Mouse (Mus musculus) kidney, postnatal 0 days (tissue): Measurements from ENCODE around the gene Pcdh9. TPM values are rescaled to one million over a fixed set of nuclear protein-coding genes. Genes with fewer than 3 reads are reported as not detected.

Experiments used
- ATAC-seq: fragments of 200-750 bp; cut with Nextera tagmentation; replicated peaks from 2 replicates; pipeline ENCODE4 v1.8.0; 2017; ENCODE audit warnings: low read depth, moderate number of reproducible peaks, moderate TSS enrichment, moderate library complexity; ENCODE audit not compliant: low FRiP score
- DNase-seq: peaks from one replicate; pipeline ENCODE4 v3.0.0-alpha.2; 2016; ENCODE audit warnings: low spot score
- H3K27ac ChIP-seq: fragments of 300-500 bp; sonication (generic); 2 replicates; pipeline ENCODE4 v1.5.1; 2014; ENCODE audit warnings: mild to moderate bottlenecking
- H3K27me3 ChIP-seq: fragments of 300-500 bp; sonication (generic); 2 replicates; pipeline ENCODE4 v1.6.1; 2014; ENCODE audit warnings: low read length, mixed read lengths; ENCODE audit not compliant: insufficient read depth
- H3K36me3 ChIP-seq: fragments of 300-500 bp; sonication (generic); 2 replicates; pipeline ENCODE4 v1.6.1; 2014; ENCODE audit warnings: low read length, mixed read lengths; ENCODE audit not compliant: insufficient read depth
- H3K4me1 ChIP-seq: fragments of 300-500 bp; sonication (generic); replicated peaks from 2 replicates; pipeline ENCODE4 v1.6.1; 2014; ENCODE audit warnings: antibody characterized with exemption, low read length, mixed read lengths; ENCODE audit not compliant: insufficient read depth
- H3K4me2 ChIP-seq: fragments of 300-500 bp; sonication (generic); 2 replicates; pipeline ENCODE4 v1.6.1; 2014; ENCODE audit warnings: mild to moderate bottlenecking, low read length, moderate library complexity, mixed read lengths
- H3K4me3 ChIP-seq: fragments of 300-500 bp; sonication (generic); replicated peaks from 2 replicates; pipeline ENCODE4 v1.5.1; 2014; ENCODE audit warnings: low read depth, low read length
- H3K9ac ChIP-seq: fragments of 300-500 bp; sonication (generic); 2 replicates; pipeline ENCODE4 v1.6.1; 2014; ENCODE audit warnings: low read depth, low read length
- H3K9me3 ChIP-seq: fragments of 300-500 bp; sonication (generic); replicated peaks from 2 replicates; pipeline ENCODE4 v1.6.1; 2016; ENCODE audit warnings: low read length, inconsistent platforms, mixed read lengths
- CTCF ChIP-seq: IDR thresholded peaks from 2 replicates; pipeline ENCODE4 v1.5.1; 2016; ENCODE audit warnings: antibody characterized with exemption, low read depth, mild to moderate bottlenecking, moderate library complexity
- WGBS: fragments of 180-500 bp; shearing (Covaris S2); extraction: QIAGEN DNeasy Blood & Tissue Kit; methylation state at CpG from one replicate; pipeline ENCODE4 v1.1.7; 2014; 5-methylcytosine and 5-hydroxymethylcytosine counted together
- polyA plus RNA-seq: library from polyadenylated mRNA; unstranded; fragments of >200 nt; fragmentation: Nextera tagmentation; extraction: Ambion mirVana; gene quantifications from 2 replicates; pipeline ENCODE4 v1.2.1, GENCODE M21; 2015

Gene Pcdh9
- polyA plus RNA-seq, 1 experiment from 2014 or later = 8.8 TPM

DNA sequence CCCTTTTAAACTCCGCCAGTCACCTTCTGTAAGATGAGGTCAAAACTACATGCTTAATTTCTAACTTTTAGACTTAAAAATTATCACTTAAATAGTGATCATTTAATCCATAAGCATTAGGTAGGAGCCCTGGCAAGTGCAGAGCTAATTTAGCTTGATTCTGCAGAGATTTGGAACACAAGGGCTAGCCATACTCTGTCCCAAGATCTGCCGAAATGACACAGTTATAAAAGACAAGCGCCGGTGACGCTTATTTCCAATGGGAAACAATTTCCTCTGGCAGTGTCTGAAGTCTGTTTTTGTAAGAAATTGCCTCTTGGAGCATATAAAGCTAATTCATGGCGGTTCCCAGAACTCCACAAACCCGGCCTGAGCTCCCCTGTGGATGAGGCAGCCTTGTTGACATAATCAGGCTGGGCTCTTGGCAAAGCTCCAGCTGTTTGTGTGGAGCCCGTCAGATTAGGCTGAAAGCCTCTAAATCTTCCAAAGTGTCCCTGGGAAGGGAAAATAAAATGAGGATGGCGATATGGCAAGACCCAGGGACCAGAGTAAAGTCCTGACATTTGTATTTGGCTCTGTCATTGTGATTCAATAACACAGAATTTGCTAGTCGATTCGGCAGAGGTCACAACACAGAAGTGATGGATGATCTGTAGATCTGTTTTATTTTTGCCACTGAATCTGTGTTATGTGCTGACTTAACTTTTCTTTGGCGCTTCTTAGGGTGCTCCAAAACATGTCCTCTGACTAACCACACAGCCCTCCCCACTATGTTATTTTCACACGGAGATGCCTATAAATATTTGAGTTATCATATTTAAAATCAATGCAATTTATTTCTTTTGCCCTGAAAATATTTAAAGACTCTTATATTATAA, 391.4 kb downstream of the Pcdh9 start:
- no peaks in the 10 kb centered on the region for H3K4me1 ChIP-seq
- ATAC-seq = peak; percentile 74; the same call in 1 of the 2 replicates
- peak; percentile 84 for DNase-seq
- 22% methylated on average over 13 of the region's 13 CpGs for WGBS
- no peak overlapping the region for H3K27ac ChIP-seq
- H3K36me3 ChIP-seq = no peaks in the 10 kb centered on the region
- no peak overlapping the region for H3K4me3 ChIP-seq
- H3K9ac ChIP-seq = no peak overlapping the region
- no peak for TF ChIP-seq CTCF
- no peaks in the 10 kb centered on the region for H3K9me3 ChIP-seq
- no peaks in the 10 kb centered on the region for H3K27me3 ChIP-seq
- peak overlapping the region; percentile 34 for H3K4me2 ChIP-seq

DNA sequence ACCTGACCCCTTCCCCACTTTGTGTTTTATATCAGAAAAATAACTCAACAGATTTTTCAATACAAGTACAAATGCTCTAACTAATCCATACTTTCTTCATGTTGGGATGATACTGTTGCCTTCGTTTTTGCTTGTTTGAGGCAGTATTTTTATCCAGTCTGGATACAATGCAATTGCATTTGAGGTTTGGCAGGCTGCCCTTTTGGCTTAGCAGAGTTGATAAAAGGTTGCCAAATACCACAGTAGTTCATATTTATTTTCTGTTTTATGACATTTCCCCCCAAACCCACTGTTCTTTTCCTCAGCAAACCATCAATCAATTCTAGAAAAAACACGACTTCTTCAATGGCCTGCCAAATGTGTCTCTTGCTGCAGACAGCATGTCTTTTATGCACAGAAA, 415.5 kb downstream of the Pcdh9 start:
- DNase-seq (peak; percentile 67), ATAC-seq (no peak)
- Histone ChIP-seq H3K4me3 (no peak overlapping the region), H3K4me2 (no peak overlapping the region), H3K27me3 (no peaks in the 10 kb centered on the region), H3K4me1 (no peaks in the 10 kb centered on the region), H3K36me3 (no peaks in the 10 kb centered on the region), H3K9me3 (no peaks in the 10 kb centered on the region), H3K9ac (no peak overlapping the region), H3K27ac (no peak overlapping the region)
- TF ChIP-seq CTCF = no peak
- 40% methylated on average over 2 of the region's 2 CpGs for WGBS

DNA sequence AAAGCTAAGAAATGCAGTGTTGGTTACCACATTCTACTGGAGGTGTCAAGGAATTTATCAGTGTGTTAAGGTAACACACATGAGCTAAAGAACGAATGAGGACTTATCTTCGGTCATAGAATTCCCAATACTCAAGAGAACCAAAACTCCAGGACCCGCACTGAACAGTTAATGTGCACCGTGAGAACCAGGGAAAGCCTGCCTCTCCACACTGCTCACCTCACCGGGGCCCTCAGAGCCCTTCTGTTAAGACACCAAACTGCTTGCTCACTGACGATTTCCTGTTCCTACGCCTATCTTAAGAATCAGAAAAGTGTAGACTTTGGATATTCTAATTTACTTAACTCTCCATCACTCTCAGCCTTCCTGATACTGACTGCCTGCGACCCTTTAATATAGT, 418.0 kb downstream of the Pcdh9 start:
- whole genome bisulfite sequencing = 87% methylated on average over 8 of the region's 8 CpGs
- Histone ChIP-seq H3K4me1 (no peaks in the 10 kb centered on the region), H3K4me2 (no peak overlapping the region), H3K9ac (no peak overlapping the region), H3K36me3 (no peaks in the 10 kb centered on the region), H3K27ac (no peak overlapping the region), H3K27me3 (no peaks in the 10 kb centered on the region), H3K9me3 (no peaks in the 10 kb centered on the region), H3K4me3 (no peak overlapping the region)
- DNase-seq (no peak), ATAC-seq (no peak)
- no peak for TF ChIP-seq CTCF

DNA sequence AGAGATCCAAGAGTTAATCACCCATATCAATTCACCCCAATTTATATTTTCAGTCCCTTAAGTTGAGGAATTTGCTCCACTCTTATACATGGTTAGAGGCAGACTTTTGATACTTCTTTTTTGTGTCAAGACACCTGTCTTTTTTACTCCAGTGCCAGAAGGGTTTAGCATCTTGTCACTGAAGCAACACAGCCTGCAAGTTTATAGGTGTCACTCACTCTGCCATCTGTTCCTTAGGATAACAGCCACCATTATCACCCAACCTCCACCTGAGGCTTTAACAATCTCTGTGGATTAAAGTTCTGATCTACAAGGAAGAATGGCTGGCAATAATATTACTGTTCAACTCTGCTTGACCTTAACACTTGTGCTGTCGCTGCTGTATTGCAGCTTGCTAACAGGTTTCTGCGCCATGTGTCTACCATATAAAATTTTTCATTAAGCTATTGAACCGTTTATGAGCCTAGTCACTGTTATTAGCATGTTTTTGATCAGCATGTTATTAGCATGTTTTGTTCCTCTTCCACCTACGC, 427.1 kb downstream of the Pcdh9 start:
- Histone ChIP-seq H3K9me3 (no peaks in the 10 kb centered on the region), H3K36me3 (no peaks in the 10 kb centered on the region), H3K4me2 (no peak overlapping the region), H3K4me3 (no peak overlapping the region), H3K27me3 (no peaks in the 10 kb centered on the region), H3K4me1 (no peaks in the 10 kb centered on the region), H3K9ac (no peak overlapping the region), H3K27ac (no peak overlapping the region)
- 80% methylated on average over 4 of the region's 4 CpGs for WGBS
- DNase-seq = no peak
- ATAC-seq = no peak
- no peak for TF ChIP-seq CTCF

DNA sequence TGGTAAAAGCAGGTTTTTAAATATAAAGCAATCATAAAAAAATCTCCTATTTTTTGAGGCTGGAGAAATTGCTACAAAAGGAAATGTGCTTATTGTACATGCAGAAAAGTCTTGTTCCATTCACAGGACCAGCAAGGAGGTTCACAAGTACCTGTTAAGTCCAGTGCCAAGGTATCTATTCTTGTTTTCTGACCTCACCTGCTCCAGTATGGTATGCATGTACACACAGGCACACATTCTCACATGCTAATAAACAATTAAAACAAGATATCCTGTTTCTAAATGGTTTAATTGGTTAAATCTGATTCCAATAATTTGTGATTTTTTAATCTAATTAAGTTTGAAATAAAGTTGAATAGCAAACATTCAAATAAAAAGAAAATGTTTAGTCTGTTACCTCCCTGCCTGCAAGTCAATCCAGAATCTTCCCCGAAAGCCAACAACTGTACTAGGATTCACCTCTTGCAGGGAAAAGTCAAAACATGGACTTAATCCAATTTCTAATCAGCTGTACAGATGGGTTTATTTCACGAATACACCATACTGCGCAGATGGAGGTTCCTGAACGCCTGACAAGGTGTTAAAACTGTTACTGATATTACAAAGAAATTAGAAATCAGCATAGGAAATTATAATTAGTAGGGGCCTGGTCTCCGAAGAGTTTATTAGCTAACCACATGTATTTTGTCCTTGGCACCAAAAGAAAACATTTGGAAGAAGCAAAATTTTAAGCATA, 439.4 kb downstream of the Pcdh9 start:
- Histone ChIP-seq H3K4me2 (no peak overlapping the region), H3K4me3 (no peak overlapping the region), H3K9ac (no peak overlapping the region), H3K4me1 (no peaks in the 10 kb centered on the region), H3K36me3 (no peaks in the 10 kb centered on the region), H3K27me3 (no peaks in the 10 kb centered on the region), H3K27ac (no peak overlapping the region), H3K9me3 (no peaks in the 10 kb centered on the region)
- 84% methylated on average over 5 of the region's 5 CpGs for WGBS
- no peak for TF ChIP-seq CTCF
- no peak for DNase-seq
- no peak for ATAC-seq

DNA sequence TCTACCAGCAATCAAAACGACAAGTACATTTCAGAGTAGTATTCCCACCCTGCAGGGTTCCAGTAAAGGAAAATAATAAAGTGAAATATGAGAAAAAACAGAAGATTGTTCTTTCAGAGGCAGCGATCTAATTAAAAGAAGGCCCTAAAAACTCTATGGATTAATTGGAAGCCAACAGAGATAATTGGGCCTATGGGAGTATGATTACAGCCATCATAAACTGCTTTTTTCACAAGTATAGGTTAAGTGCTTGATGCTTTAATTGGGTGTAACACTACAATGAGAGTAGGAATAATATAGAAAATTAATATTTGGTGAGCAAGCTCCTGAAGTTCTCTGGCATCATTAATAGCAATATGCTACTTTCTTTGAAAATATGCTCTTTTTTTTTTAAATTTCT, 448.6 kb downstream of the Pcdh9 start:
- Histone ChIP-seq H3K27ac (no peak overlapping the region), H3K36me3 (no peaks in the 10 kb centered on the region), H3K4me2 (no peak overlapping the region), H3K4me3 (no peak overlapping the region), H3K9me3 (no peaks in the 10 kb centered on the region), H3K4me1 (no peaks in the 10 kb centered on the region), H3K27me3 (no peaks in the 10 kb centered on the region), H3K9ac (no peak overlapping the region)
- 75% methylated on average over 2 of the region's 2 CpGs for WGBS
- no peak for ATAC-seq
- TF ChIP-seq CTCF = no peak
- DNase-seq = no peak
